Mouse (Mus musculus): ENCODE results near the gene Ank3. TPM values are rescaled to one million over a fixed set of nuclear protein-coding genes. Genes with fewer than 3 reads are reported as not detected.
A peak's percentile ranks its signal among the peaks of the same experiment; 100 is the strongest.

The Ank3 gene
- total and polyA plus RNA-seq, 2 experiments from 2014 or later, result 66.6 to 253 TPM

DNA sequence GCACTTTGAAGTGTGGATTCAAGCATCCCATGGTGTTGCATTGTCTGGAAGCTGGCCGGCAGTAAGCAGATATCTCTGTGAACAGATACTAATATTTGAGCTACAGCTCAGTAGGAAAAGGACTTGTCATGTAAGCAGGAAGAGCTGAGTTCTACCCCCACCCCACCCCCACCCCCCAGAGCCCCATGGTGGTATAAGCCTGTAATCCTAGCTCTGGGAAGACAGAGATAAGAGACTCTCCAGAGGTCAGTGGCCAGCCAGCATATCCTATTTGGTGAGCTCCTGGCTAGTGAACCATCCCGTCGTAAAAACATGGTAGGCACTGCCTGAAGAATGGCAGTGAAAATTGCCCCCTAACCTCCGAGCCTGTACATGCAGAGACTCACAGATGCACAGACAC, 152.3 kb downstream of the Ank3 start:
- H3K4me1 ChIP-seq (ENCODE audit: insufficient read depth, low read length), result peaks cover 4% of the 10 kb centered on the region; the same call in 1 of the 2 replicates
- DNase-seq (ENCODE audit: low spot score), result no peak
- no peak overlapping the region for H3K9ac ChIP-seq (replicated peaks; ENCODE audit: low read length, poor library complexity, severe bottlenecking)
- no peak for TF ChIP-seq CTCF (IDR thresholded peaks at IDR 0.05)
- no peak overlapping the region for H3K4me3 ChIP-seq (ENCODE audit: low read depth, low read length)
- H3K27me3 ChIP-seq (ENCODE audit: insufficient read depth, low read length), result no peaks in the 10 kb centered on the region
- H3K4me2 ChIP-seq (ENCODE audit: low read depth, low read length, poor library complexity, severe bottlenecking), result no peak overlapping the region
- no peaks in the 10 kb centered on the region for H3K9me3 ChIP-seq (ENCODE audit: low read length)
- no peak for ATAC-seq (ENCODE audit: low FRiP score)
- H3K36me3 ChIP-seq (ENCODE audit: insufficient read depth, low read length), result no peaks in the 10 kb centered on the region
- no peak overlapping the region for H3K27ac ChIP-seq (ENCODE audit: low read depth, low read length)
- 35% methylated on average over 4 of the region's 4 CpGs for WGBS

DNA sequence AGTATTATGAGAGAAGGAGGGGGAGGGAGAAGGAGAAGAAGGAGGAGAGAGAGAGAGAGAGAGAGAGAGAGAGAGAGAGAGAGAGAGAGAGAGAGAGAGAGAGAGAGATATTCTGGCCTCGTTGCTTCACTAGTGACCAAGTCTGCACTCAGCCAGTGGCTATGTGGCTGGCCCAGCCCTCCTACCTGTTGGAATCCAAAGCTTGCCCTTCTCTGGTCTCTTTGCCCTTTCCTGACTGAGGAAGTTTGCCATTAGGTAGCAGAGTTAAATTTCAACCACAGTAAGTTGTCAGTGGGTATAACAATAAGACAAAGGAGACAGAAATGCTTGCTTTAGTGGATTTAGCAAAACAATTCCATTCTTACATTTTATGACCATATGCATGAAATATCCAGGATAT, 154.5 kb downstream of the Ank3 start:
- WGBS, result 63% methylated on average over 1 of the region's 1 CpGs

DNA sequence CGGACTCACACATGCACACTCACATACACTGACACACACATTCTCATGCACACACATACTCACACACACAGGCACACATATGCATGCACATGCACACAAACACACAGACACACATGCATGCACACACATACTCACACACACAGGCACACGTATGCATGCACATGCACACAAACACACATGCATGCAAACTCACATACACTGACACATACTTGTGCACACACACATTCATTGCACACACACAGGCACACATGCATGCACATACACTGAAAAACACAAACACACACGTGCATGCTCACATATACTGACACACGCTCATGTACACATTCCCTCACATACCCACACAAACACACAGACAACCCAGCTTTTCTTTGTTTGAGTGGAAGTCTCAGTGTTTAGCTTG, 157.0 kb downstream of the Ank3 start:
- Histone ChIP-seq H3K4me2 (ENCODE audit: low read depth, low read length, poor library complexity, severe bottlenecking) (no peak overlapping the region), H3K4me1 (ENCODE audit: insufficient read depth, low read length) (peaks cover 4% of the 10 kb centered on the region; the same call in 1 of the 2 replicates), H3K4me3 (ENCODE audit: low read depth, low read length) (no peak overlapping the region), H3K27me3 (ENCODE audit: insufficient read depth, low read length) (no peaks in the 10 kb centered on the region), H3K9me3 (ENCODE audit: low read length) (no peaks in the 10 kb centered on the region), H3K9ac (replicated peaks; ENCODE audit: low read length, poor library complexity, severe bottlenecking) (no peak overlapping the region), H3K27ac (ENCODE audit: low read depth, low read length) (no peak overlapping the region), H3K36me3 (ENCODE audit: insufficient read depth, low read length) (no peaks in the 10 kb centered on the region)
- DNase-seq (ENCODE audit: low spot score) (no peak), ATAC-seq (ENCODE audit: low FRiP score) (no peak)
- no peak for TF ChIP-seq CTCF (IDR thresholded peaks at IDR 0.05)
- WGBS, result 92% methylated on average over 4 of the region's 4 CpGs

More for the DNA sequence above, 154.5 kb downstream of the Ank3 start:
- H3K4me1 ChIP-seq (ENCODE audit: insufficient read depth, low read length), result peaks cover 7% of the 10 kb centered on the region; the same call in 1 of the 2 replicates
- no peaks in the 10 kb centered on the region for H3K36me3 ChIP-seq (ENCODE audit: insufficient read depth, low read length)
- no peak overlapping the region for H3K27ac ChIP-seq (ENCODE audit: low read depth, low read length)
- DNase-seq (ENCODE audit: low spot score) (no peak), ATAC-seq (ENCODE audit: low FRiP score) (no peak)
- H3K9me3 ChIP-seq (ENCODE audit: low read length), result no peaks in the 10 kb centered on the region
- H3K4me2 ChIP-seq (ENCODE audit: low read depth, low read length, poor library complexity, severe bottlenecking), result no peak overlapping the region
- H3K27me3 ChIP-seq (ENCODE audit: insufficient read depth, low read length), result no peaks in the 10 kb centered on the region
- no peak overlapping the region for H3K4me3 ChIP-seq (ENCODE audit: low read depth, low read length)
- TF ChIP-seq CTCF (IDR thresholded peaks at IDR 0.05), result no peak
- no peak overlapping the region for H3K9ac ChIP-seq (replicated peaks; ENCODE audit: low read length, poor library complexity, severe bottlenecking)

DNA sequence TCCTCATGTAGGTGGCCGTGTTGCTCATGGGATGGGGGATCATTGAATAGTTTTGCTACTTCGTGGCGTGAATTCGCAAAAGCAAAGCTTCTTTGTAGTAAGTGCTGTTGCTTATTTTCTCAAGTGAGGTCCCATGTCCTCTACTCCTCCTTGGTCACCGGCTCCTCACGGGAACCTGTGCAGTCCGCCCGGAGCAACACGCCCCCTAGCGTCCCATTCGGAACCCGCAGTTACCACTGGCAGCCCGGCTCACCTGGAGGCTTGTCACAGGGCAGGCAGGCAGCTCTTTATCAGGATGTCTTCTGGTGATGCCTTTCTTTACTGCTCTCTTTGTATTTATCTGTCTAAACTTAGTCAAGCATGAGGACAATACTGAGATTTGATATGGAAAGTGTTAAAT, 157.7 kb downstream of the Ank3 start:
- WGBS, result 16% methylated on average over 13 of the region's 13 CpGs
- H3K9me3 ChIP-seq (ENCODE audit: low read length), result no peaks in the 10 kb centered on the region
- no peak overlapping the region for H3K4me3 ChIP-seq (ENCODE audit: low read depth, low read length)
- TF ChIP-seq CTCF (IDR thresholded peaks at IDR 0.05), result peak; percentile 69
- H3K4me2 ChIP-seq (ENCODE audit: low read depth, low read length, poor library complexity, severe bottlenecking), result no peak overlapping the region
- no peak overlapping the region for H3K27ac ChIP-seq (ENCODE audit: low read depth, low read length)
- DNase-seq (ENCODE audit: low spot score) (no peak), ATAC-seq (ENCODE audit: low FRiP score) (no peak)
- 0 out of 2 replicates have a peak, but pooled peaks cover 3% of the 10 kb centered on the region for H3K4me1 ChIP-seq (ENCODE audit: insufficient read depth, low read length)
- no peak overlapping the region for H3K9ac ChIP-seq (replicated peaks; ENCODE audit: low read length, poor library complexity, severe bottlenecking)
- no peaks in the 10 kb centered on the region for H3K27me3 ChIP-seq (ENCODE audit: insufficient read depth, low read length)
- H3K36me3 ChIP-seq (ENCODE audit: insufficient read depth, low read length), result no peaks in the 10 kb centered on the region

DNA sequence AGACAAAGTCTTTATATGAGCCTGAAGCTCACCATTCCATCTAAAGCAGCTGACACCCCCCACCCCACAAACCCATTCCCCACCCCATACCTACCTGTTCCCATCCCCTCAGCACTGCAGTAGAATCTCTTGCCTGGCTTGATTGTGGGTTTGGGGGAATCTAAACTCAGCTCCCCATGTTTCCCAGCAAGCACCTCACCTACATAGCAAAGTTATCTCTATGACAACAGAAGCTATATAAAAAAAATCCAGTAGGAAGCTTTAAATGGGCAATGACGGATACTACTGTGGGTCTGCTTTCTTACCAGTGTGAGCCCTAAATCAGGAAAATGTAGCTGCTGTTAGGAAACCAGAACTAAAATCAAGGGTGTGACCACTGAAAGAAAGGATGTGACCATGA, 161.7 kb downstream of the Ank3 start:
- no peak for ATAC-seq (ENCODE audit: low FRiP score)
- 0 out of 2 replicates have a peak, but pooled peaks cover 3% of the 10 kb centered on the region for H3K4me1 ChIP-seq (ENCODE audit: insufficient read depth, low read length)
- TF ChIP-seq CTCF (IDR thresholded peaks at IDR 0.05), result no peak
- H3K36me3 ChIP-seq (ENCODE audit: insufficient read depth, low read length), result no peaks in the 10 kb centered on the region
- no peak for DNase-seq (ENCODE audit: low spot score)
- no peak overlapping the region for H3K27ac ChIP-seq (ENCODE audit: low read depth, low read length)
- no peak overlapping the region for H3K4me2 ChIP-seq (ENCODE audit: low read depth, low read length, poor library complexity, severe bottlenecking)
- no peak overlapping the region for H3K9ac ChIP-seq (replicated peaks; ENCODE audit: low read length, poor library complexity, severe bottlenecking)
- H3K27me3 ChIP-seq (ENCODE audit: insufficient read depth, low read length), result no peaks in the 10 kb centered on the region
- H3K4me3 ChIP-seq (ENCODE audit: low read depth, low read length), result no peak overlapping the region
- 51% methylated on average over 1 of the region's 1 CpGs for WGBS
- no peaks in the 10 kb centered on the region for H3K9me3 ChIP-seq (ENCODE audit: low read length)

DNA sequence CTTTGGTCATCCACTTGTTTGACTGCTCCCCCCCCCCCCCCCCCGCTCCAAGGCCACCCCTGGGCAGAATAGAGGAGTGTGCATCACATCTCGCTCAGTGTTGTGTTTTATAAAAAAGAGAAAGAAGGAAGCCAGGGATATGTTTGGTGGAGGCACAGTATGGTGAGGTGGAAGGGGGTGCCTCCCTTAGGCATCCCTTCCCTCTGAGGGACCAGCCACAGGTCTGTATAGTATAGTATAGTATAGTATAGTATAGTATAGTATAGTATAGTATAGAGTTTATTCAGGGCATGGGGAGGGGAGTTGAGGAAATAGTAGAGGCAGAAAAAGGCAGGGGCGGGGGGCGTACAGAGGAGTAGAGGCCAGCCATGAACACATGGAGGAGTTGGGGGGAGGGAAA, 164.4 kb downstream of the Ank3 start:
- no peak overlapping the region for H3K4me2 ChIP-seq (ENCODE audit: low read depth, low read length, poor library complexity, severe bottlenecking)
- DNase-seq (ENCODE audit: low spot score) (no peak), ATAC-seq (ENCODE audit: low FRiP score) (no peak)
- no peaks in the 10 kb centered on the region for H3K4me1 ChIP-seq (ENCODE audit: insufficient read depth, low read length)
- no peaks in the 10 kb centered on the region for H3K27me3 ChIP-seq (ENCODE audit: insufficient read depth, low read length)
- no peaks in the 10 kb centered on the region for H3K9me3 ChIP-seq (ENCODE audit: low read length)
- H3K9ac ChIP-seq (replicated peaks; ENCODE audit: low read length, poor library complexity, severe bottlenecking), result no peak overlapping the region
- no peak overlapping the region for H3K27ac ChIP-seq (ENCODE audit: low read depth, low read length)
- H3K4me3 ChIP-seq (ENCODE audit: low read depth, low read length), result no peak overlapping the region
- H3K36me3 ChIP-seq (ENCODE audit: insufficient read depth, low read length), result no peaks in the 10 kb centered on the region
- WGBS, result 82% methylated on average over 4 of the region's 4 CpGs
- TF ChIP-seq CTCF (IDR thresholded peaks at IDR 0.05), result no peak
